Mouse (Mus musculus): ENCODE results near the gene Retreg1.

GRCm38 (mm10) chr15:25974352-25974751 lies 131.4 kb downstream of the Retreg1 start:
- TF ChIP-seq POLR2A (IDR thresholded peaks at IDR 0.05; ENCODE audit: low read depth, low read length) (no peak), CTCF (conservative IDR thresholded peaks at IDR 0.05; ENCODE audit: insufficient read depth, insufficient read length, low read depth, low read length) (no peak)
